Mouse (Mus musculus) embryonic facial prominence, embryonic 14.5 days (tissue): ENCODE data around the gene Mal. TPM values are rescaled to one million over a fixed set of nuclear protein-coding genes. Genes with fewer than 3 reads are reported as not detected.
A peak's percentile ranks its signal among the peaks of the same experiment; 100 is the strongest.

Experiments used
- ATAC-seq: fragments of 200-750 bp; cut with Nextera tagmentation; 2 replicates; pipeline ENCODE4 v1.8.0; 2017; ENCODE audit warnings: low read depth, moderate number of reproducible peaks, moderate TSS enrichment
- DNase-seq: peaks from one replicate; pipeline ENCODE4 v3.0.0-alpha.2; 2015; ENCODE audit warnings: low spot score
- H3K27ac ChIP-seq: fragments of 300-500 bp; sonication (generic); replicated peaks from 2 replicates; pipeline ENCODE4 v1.5.1; 2014; ENCODE audit warnings: low read depth, mild to moderate bottlenecking, low read length, moderate library complexity
- H3K27me3 ChIP-seq: fragments of 300-500 bp; sonication (generic); replicated peaks from 2 replicates; pipeline ENCODE4 v1.6.1; 2014; ENCODE audit warnings: low read length; ENCODE audit not compliant: control insufficient read depth, insufficient read depth
- H3K36me3 ChIP-seq: fragments of 300-500 bp; sonication (generic); 2 replicates; pipeline ENCODE4 v1.6.1; 2014; ENCODE audit warnings: low read length, mixed read lengths; ENCODE audit not compliant: control insufficient read depth, insufficient read depth
- H3K4me1 ChIP-seq: fragments of 300-500 bp; sonication (generic); 2 replicates; pipeline ENCODE4 v1.6.1; 2014; ENCODE audit warnings: antibody characterized with exemption, low read length; ENCODE audit not compliant: control insufficient read depth, insufficient read depth
- H3K4me2 ChIP-seq: fragments of 300-500 bp; sonication (generic); 2 replicates; pipeline ENCODE4 v1.6.1; 2014; ENCODE audit warnings: low read depth, mild to moderate bottlenecking, low read length, moderate library complexity, mixed read lengths
- H3K4me3 ChIP-seq: fragments of 300-500 bp; sonication (generic); 2 replicates; pipeline ENCODE4 v1.5.1; 2014; ENCODE audit warnings: low read depth, mild to moderate bottlenecking, low read length
- H3K9ac ChIP-seq: fragments of 300-500 bp; sonication (generic); 2 replicates; pipeline ENCODE4 v1.6.1; 2014; ENCODE audit warnings: low read depth, mild to moderate bottlenecking, low read length, moderate library complexity, mixed read lengths
- H3K9me3 ChIP-seq: fragments of 300-500 bp; sonication (generic); 2 replicates; pipeline ENCODE4 v1.6.1; 2016; ENCODE audit warnings: low read length; ENCODE audit not compliant: control insufficient read depth
- WGBS: fragments of 180-500 bp; shearing (Covaris S2); extraction: QIAGEN DNeasy Blood & Tissue Kit; methylation state at CpG from one replicate; pipeline ENCODE4 v1.1.7; 2014; 5-methylcytosine and 5-hydroxymethylcytosine counted together
- polyA plus RNA-seq: library from polyadenylated mRNA; unstranded; fragments of >200 nt; fragmentation: Nextera tagmentation; extraction: Ambion mirVana; gene quantifications from 2 replicates; pipeline ENCODE4 v1.2.1, GENCODE M21; 2014

The Mal gene
- polyA plus RNA-seq: 9.4 and 33.6 TPM in 2 replicates

DNA sequence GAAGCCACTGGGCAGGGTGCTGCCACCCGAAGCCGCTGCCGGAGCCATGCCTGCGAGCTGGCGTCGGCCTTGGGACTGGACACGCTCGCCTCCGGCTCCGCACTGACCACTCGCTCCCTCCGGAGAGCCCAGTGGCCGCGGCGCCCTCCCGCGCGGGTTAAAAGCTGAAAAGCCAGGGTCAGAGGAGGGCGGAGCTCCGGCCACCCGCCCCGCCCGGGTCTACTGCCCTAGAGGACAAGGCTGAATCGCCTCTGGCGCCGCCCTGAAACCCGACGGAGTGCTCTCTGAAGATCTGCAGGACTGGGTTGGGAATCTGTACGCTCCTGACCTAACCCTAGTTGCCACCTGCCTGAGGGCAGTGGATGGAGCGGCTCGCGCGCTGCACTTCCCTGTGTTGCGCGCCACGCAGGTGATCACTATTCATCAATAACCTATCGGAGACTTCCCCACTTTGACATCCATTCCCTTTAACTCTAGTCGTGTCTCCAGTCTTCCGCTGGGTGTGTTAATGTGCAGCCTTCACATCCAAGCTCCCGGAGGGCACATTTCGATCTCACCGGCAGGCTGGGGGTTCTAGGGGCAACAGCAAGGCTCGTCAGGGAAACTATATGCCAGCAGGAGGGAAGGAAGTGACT lies at the start of gene Mal:
Gene Mal (minus strand): TSS at position 610 of the 635 bp plus-strand sequence.
- DNase-seq (no peak), ATAC-seq (no peak)

DNA sequence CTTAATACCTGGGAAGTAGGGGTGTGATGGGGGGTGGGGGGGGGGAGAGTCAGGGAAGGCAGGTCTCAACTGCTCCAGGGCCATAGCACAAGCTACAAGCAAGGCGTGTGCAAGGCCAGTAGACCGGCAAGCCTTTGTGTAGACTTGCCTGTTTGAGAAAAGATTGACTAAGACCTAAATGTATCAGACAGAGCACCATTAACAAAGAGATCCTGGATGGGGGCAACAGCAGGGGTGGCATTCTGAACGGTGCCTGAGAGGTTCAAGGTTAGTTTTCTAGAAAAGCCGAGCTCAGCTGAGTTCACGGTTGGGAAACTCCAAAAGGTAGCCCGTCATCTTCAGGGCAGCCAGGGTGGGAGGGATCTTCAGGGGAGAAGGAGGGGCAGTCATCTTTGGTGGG lies 48.8 kb upstream of the Mal start:
- H3K4me3 ChIP-seq: no peak overlapping the region
- DNase-seq: no peak
- no peaks in the 10 kb centered on the region for H3K36me3 ChIP-seq
- H3K4me2 ChIP-seq: no peak overlapping the region
- ATAC-seq: no peak
- H3K9me3 ChIP-seq: no peaks in the 10 kb centered on the region
- WGBS: 88% methylated on average over 6 of the region's 6 CpGs
- H3K4me1 ChIP-seq: no peaks in the 10 kb centered on the region
- no peak overlapping the region for H3K9ac ChIP-seq
- H3K27me3 ChIP-seq: no peaks in the 10 kb centered on the region
- H3K27ac ChIP-seq: no peak overlapping the region

More for the DNA sequence above, at the start of gene Mal:
- Histone ChIP-seq H3K36me3 (no peaks in the 10 kb centered on the region), H3K9ac (peak within 1 kb of the TSS; percentile 45), H3K9me3 (no peaks in the 10 kb centered on the region), H3K4me1 (no peaks in the 10 kb centered on the region), H3K27ac (no peak within 1 kb of the TSS), H3K27me3 (peaks cover 52% of the 10 kb centered on the region), H3K4me2 (peak within 1 kb of the TSS; percentile 55), H3K4me3 (peak within 1 kb of the TSS; percentile 37)
- under 1% methylated on average over 29 of the region's 43 CpGs for WGBS

DNA sequence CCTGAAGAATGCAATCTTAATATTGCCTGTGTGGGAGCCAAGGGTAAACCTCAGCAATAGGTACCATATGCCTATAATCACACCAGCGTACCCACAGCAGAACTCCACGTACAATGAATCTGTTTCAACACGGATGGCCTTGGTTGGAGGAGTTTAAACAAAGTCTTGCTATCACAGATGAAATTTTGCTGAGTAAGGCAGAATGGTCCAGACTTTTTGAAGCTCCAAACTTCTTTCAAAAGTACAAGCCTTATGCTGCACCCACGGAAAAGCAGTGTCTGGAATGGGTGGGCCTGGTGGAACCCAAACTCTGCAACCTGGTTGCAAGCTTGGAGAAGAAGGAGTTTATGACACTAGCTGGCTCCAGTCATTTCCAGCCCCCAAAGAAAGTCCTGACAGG lies 32.7 kb upstream of the Mal start:
- Histone ChIP-seq H3K9me3 (no peaks in the 10 kb centered on the region), H3K9ac (no peak overlapping the region), H3K4me1 (no peaks in the 10 kb centered on the region), H3K36me3 (no peaks in the 10 kb centered on the region), H3K27ac (no peak overlapping the region), H3K27me3 (no peaks in the 10 kb centered on the region), H3K4me3 (no peak overlapping the region), H3K4me2 (no peak overlapping the region)
- 78% methylated on average over 4 of the region's 4 CpGs for WGBS
- no peak for ATAC-seq
- DNase-seq: no peak

DNA sequence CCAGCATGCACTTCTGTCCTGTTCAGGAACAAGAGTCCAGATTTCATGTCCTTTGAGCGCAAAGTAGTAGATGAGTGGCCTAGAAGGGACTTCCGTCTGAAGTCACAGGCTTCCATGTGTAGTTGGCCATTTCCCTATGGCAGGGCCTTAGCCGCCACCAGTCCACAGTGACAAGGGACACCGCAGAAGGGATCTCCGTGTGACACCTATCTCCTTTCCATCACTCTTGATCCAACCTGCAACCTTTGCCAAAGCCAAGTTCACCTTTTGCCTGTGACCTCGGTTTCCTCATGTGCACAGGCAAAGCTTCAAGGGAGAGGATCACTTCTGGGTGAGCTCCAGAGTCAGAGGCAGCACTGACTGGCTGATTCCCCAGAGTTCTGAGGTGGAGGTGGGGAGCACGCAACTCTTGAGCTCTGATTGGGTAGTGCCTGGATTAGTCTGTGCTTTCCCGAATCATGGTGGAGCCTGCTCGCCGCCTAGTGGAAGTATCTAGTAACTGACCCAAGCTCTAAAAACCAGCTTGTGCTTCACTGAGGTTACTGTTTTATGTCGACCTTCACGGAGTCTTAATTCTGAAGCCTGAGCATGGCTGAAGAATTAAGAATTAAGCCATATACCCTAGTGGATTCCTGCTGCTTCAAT lies 27.3 kb upstream of the Mal start:
- H3K4me2 ChIP-seq: no peak overlapping the region
- H3K4me3 ChIP-seq: no peak overlapping the region
- H3K4me1 ChIP-seq: 0 out of 2 replicates have a peak, but pooled peaks cover 3% of the 10 kb centered on the region
- H3K36me3 ChIP-seq: no peaks in the 10 kb centered on the region
- 40% methylated on average over 12 of the region's 12 CpGs for WGBS
- DNase-seq: peak; percentile 86
- H3K9ac ChIP-seq: no peak overlapping the region
- peak; percentile 89 for ATAC-seq
- no peak overlapping the region for H3K27ac ChIP-seq
- H3K27me3 ChIP-seq: no peaks in the 10 kb centered on the region
- no peaks in the 10 kb centered on the region for H3K9me3 ChIP-seq

DNA sequence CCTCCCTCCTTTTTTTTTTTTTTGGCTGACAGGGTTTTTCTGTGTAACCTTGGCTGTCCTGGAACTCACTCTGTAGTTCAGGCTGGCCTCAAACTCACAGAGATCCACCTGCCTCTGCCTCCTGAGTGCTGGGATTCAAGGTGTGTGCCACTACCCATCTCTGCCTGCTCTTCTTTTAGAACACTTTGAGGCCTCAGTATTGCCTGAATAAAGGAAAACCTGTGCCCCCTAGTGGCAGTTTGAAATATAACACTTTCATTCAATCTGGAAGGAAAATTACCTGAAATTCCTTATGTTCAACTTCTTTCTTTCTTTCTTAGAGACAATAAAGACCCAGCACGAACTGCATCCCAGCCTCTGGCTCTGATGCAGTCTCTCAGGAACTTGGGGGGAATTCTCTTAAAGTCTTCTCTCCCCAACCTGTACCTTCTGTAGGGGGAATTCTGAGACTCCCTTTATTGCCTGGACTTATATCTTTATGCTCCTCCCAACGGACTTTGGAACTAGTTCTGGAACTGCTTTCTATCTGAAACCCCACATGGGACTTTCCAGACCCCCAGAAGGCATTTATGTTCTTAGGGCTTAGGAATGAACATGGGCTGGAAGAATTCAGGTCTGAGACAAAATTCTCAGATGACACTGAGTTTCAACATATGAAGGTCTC lies 11.5 kb upstream of the Mal start:
- H3K4me1 ChIP-seq: no peaks in the 10 kb centered on the region
- peak; percentile 47 for DNase-seq

DNA sequence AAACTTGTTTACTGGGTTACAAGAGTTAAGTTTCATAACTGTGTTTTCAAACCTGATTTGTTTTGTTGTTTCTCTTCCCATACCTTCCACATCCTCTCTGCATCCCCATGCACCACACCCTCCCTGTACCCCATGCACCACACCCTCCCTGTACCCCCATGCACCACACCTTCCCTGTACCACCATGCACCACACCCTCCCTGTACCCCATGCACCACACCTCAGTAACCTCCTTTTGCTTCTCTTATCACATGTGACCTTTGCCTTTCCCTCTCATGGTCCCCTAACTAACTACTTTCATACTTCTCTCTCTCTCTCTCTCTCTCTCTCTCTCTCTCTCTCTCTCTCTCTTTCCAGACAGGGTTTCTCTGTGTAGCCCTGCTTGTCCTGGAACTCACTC lies 10.5 kb upstream of the Mal start:
- DNase-seq: no peak
- no peak for ATAC-seq
- no peaks in the 10 kb centered on the region for H3K36me3 ChIP-seq

More for the DNA sequence above, 11.5 kb upstream of the Mal start:
- Histone ChIP-seq H3K9me3 (no peaks in the 10 kb centered on the region), H3K4me3 (no peak overlapping the region), H3K4me2 (no peak overlapping the region), H3K27me3 (no peaks in the 10 kb centered on the region), H3K36me3 (no peaks in the 10 kb centered on the region), H3K27ac (no peak overlapping the region), H3K9ac (no peak overlapping the region)
- WGBS: 21% methylated on average over 2 of the region's 2 CpGs
- ATAC-seq: no peak

DNA sequence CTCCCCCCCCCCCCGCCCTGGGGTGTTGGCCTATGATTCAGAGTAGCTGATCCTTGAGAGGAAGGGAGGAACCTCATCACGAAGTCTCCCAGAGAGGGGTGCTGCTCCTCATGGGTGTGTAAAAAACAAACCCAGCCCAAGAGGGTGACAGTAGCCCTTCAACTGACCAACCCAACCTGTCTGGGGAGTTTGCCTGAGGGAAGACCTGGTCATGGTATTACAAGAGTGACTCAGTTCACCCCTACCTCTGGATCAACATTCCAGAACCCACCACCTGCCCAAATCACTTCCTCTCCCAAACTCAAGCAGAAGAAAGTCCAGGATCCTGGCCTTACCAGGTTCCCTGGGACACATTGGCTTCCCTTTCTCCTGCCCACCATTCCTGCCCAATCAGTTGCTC lies 6.2 kb upstream of the Mal start:
- no peak overlapping the region for H3K9ac ChIP-seq
- WGBS: 71% methylated on average over 1 of the region's 2 CpGs
- no peak overlapping the region for H3K4me2 ChIP-seq
- no peak overlapping the region for H3K27ac ChIP-seq
- H3K4me1 ChIP-seq: no peaks in the 10 kb centered on the region
- peaks cover 6% of the 10 kb centered on the region for H3K27me3 ChIP-seq
- no peak for DNase-seq
- no peaks in the 10 kb centered on the region for H3K9me3 ChIP-seq
- no peak overlapping the region for H3K4me3 ChIP-seq
- H3K36me3 ChIP-seq: no peaks in the 10 kb centered on the region
- ATAC-seq: no peak

More for the DNA sequence above, 10.5 kb upstream of the Mal start:
- H3K27me3 ChIP-seq: no peaks in the 10 kb centered on the region
- H3K9me3 ChIP-seq: no peaks in the 10 kb centered on the region
- H3K4me3 ChIP-seq: no peak overlapping the region
- H3K4me1 ChIP-seq: no peaks in the 10 kb centered on the region
- H3K27ac ChIP-seq: no peak overlapping the region
- no peak overlapping the region for H3K9ac ChIP-seq
- H3K4me2 ChIP-seq: no peak overlapping the region

DNA sequence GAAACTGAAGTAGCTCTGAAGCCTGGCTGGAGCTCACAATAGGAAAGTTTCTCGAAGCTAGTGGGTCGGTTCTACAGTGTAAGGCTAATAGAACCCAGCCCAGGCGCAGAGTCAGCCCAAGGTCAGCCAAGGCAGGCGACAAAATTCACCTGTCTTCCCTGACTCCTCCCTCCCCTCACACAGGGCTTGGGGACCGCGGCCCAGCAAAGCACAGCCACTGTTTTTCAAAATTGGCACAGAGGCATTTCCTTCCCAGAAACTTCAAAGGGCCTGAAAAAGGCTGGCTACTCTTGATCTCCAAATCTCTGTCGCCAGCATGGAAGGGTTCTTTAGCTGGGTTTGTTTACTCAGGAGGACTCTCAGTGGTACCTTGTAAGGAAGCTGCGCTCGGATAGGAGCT lies 1.1 kb downstream of the Mal start:
- no peak overlapping the region for H3K4me2 ChIP-seq
- H3K27ac ChIP-seq: no peak overlapping the region
- no peaks in the 10 kb centered on the region for H3K4me1 ChIP-seq
- H3K27me3 ChIP-seq: peaks cover 52% of the 10 kb centered on the region
- WGBS: 2% methylated on average over 9 of the region's 9 CpGs
- no peak overlapping the region; the same call in 1 of the 2 replicates for H3K4me3 ChIP-seq
- no peak for DNase-seq
- no peak for ATAC-seq
- no peaks in the 10 kb centered on the region for H3K9me3 ChIP-seq
- no peaks in the 10 kb centered on the region for H3K36me3 ChIP-seq
- no peak overlapping the region for H3K9ac ChIP-seq
